Mouse (Mus musculus): ENCODE results near the gene Man1a2. TPM values are rescaled to one million over a fixed set of nuclear protein-coding genes. Genes with fewer than 3 reads are reported as not detected.

Man1a2 gene
- total RNA-seq, 2 experiments from 2014 or later, result 49.2 to 62.5 TPM

- no peak for ATAC-seq (replicated peaks; ENCODE audit: low FRiP score, poor library complexity, severe bottlenecking)
Measured at GRCm38 (mm10) chr3:100515754-100516141, 169.6 kb downstream of the Man1a2 start.

- no peak for ATAC-seq (replicated peaks; ENCODE audit: low FRiP score, poor library complexity, severe bottlenecking)
Measured at GRCm38 (mm10) chr3:100515093-100515753, 170.1 kb downstream of the Man1a2 start.

Other genes with a start within 250 kb of the Man1a2 start
- gene Tent5c, start 196.2 kb downstream of the Man1a2 start, total RNA-seq (2015; ENCODE audit: low replicate concordance), result 149 and 155 TPM in 2 replicates
- 207 and 233 TPM in 2 replicates for gene Tent5c, start 196.2 kb downstream of the Man1a2 start, total RNA-seq (2017; ENCODE audit: low replicate concordance)
- not detected in 2 replicates for gene Vtcn1, start 140.0 kb upstream of the Man1a2 start, total RNA-seq (2015; ENCODE audit: low replicate concordance)
- gene Vtcn1, start 140.0 kb upstream of the Man1a2 start, total RNA-seq (2017; ENCODE audit: low replicate concordance), result not detected in 2 replicates
- 0.36 TPM in 1 of 2 replicates, not detected in the other for gene Trim45, start 236.7 kb upstream of the Man1a2 start, total RNA-seq (2015; ENCODE audit: low replicate concordance)
- gene Trim45, start 236.7 kb upstream of the Man1a2 start, total RNA-seq (2017; ENCODE audit: low replicate concordance), result 2.8 and 3.6 TPM in 2 replicates